Mouse (Mus musculus): ENCODE measurements around the gene Ptrh1. TPM values are rescaled to one million over a fixed set of nuclear protein-coding genes. Genes with fewer than 3 reads are reported as not detected.

Ptrh1 gene
- total and polyA plus RNA-seq, 3 experiments = 2.2 to 4.2 (median 2.4) TPM

- Histone ChIP-seq H3K27me3 (ENCODE audit: control insufficient read depth, insufficient read depth, low read length) (no peaks in the 10 kb centered on the region), H3K4me3 (no peak overlapping the region), H3K9ac (ENCODE audit: low read depth, low read length) (no peak overlapping the region), H3K4me1 (ENCODE audit: control insufficient read depth, insufficient read depth, low read length) (0 out of 2 replicates have a peak, but pooled peaks cover 2% of the 10 kb centered on the region), H3K27ac (no peak overlapping the region), H3K79me2 (replicated peaks; ENCODE audit: control insufficient read depth, insufficient read depth, low read length) (no peaks in the 10 kb centered on the region), H3K36me3 (ENCODE audit: control insufficient read depth, insufficient read depth, low read length) (no peaks in the 10 kb centered on the region)
- intact Hi-C loops (cut with DNase I) = loop anchor here (1.0 kb wide), 1 partner anchor 32 kb away; no protein-coding TSS in a partner anchor
- 65% methylated on average over 11 of the region's 11 CpGs for WGBS
- TF ChIP-seq EP300 (IDR thresholded peaks at IDR 0.05; ENCODE audit: insufficient read depth, low read depth, low read length) (no peak), POLR2A (IDR thresholded peaks at IDR 0.05; ENCODE audit: insufficient read depth, low read depth, low read length) (no peak), CTCF (IDR thresholded peaks at IDR 0.05) (peak; percentile 77)
- DNase-seq = peak; percentile 28 to 55
Observed at GRCm38 (mm10) chr2:32821041-32821802, 45.6 kb downstream of the Ptrh1 start.

GRCm38 (mm10) chr2:32822643-32823042 is 47.1 kb downstream of the Ptrh1 start:
- H3K4me3 ChIP-seq = no peak overlapping the region
- no peaks in the 10 kb centered on the region for H3K27me3 ChIP-seq (ENCODE audit: control insufficient read depth, insufficient read depth, low read length)
- H3K27ac ChIP-seq = no peak overlapping the region
- TF ChIP-seq POLR2A (IDR thresholded peaks at IDR 0.05; ENCODE audit: insufficient read depth, low read depth, low read length) (no peak), CTCF (IDR thresholded peaks at IDR 0.05) (no peak), EP300 (IDR thresholded peaks at IDR 0.05; ENCODE audit: insufficient read depth, low read depth, low read length) (no peak)
- intact Hi-C loops (cut with DNase I) = no loop called here
- 0 out of 2 replicates have a peak, but pooled peaks cover 2% of the 10 kb centered on the region for H3K4me1 ChIP-seq (ENCODE audit: control insufficient read depth, insufficient read depth, low read length)
- no peaks in the 10 kb centered on the region for H3K36me3 ChIP-seq (ENCODE audit: control insufficient read depth, insufficient read depth, low read length)
- H3K9ac ChIP-seq (ENCODE audit: low read depth, low read length) = no peak overlapping the region
- no peaks in the 10 kb centered on the region for H3K79me2 ChIP-seq (replicated peaks; ENCODE audit: control insufficient read depth, insufficient read depth, low read length)
- WGBS = 80% methylated on average over 6 of the region's 6 CpGs
- no peak for DNase-seq

GRCm38 (mm10) chr2:32823153-32823552 is 47.6 kb downstream of the Ptrh1 start:
- intact Hi-C loops (cut with DNase I) = no loop called here
- Histone ChIP-seq H3K36me3 (ENCODE audit: control insufficient read depth, insufficient read depth, low read length) (no peaks in the 10 kb centered on the region), H3K27me3 (ENCODE audit: control insufficient read depth, insufficient read depth, low read length) (no peaks in the 10 kb centered on the region), H3K27ac (no peak overlapping the region), H3K4me3 (no peak overlapping the region), H3K79me2 (replicated peaks; ENCODE audit: control insufficient read depth, insufficient read depth, low read length) (no peaks in the 10 kb centered on the region), H3K9ac (ENCODE audit: low read depth, low read length) (no peak overlapping the region), H3K4me1 (ENCODE audit: control insufficient read depth, insufficient read depth, low read length) (0 out of 2 replicates have a peak, but pooled peaks cover 2% of the 10 kb centered on the region)
- no peak for DNase-seq
- 59% methylated on average over 11 of the region's 11 CpGs for WGBS
- TF ChIP-seq POLR2A (IDR thresholded peaks at IDR 0.05; ENCODE audit: insufficient read depth, low read depth, low read length) (no peak), CTCF (IDR thresholded peaks at IDR 0.05) (no peak), EP300 (IDR thresholded peaks at IDR 0.05; ENCODE audit: insufficient read depth, low read depth, low read length) (no peak)

GRCm38 (mm10) chr2:32823579-32824154 is 48.1 kb downstream of the Ptrh1 start:
- 81% methylated on average over 8 of the region's 8 CpGs for WGBS
- H3K27ac ChIP-seq = no peak overlapping the region
- H3K4me1 ChIP-seq (ENCODE audit: control insufficient read depth, insufficient read depth, low read length) = peaks cover 2% of the 10 kb centered on the region; the same call in 1 of the 2 replicates
- TF ChIP-seq EP300 (IDR thresholded peaks at IDR 0.05; ENCODE audit: insufficient read depth, low read depth, low read length) = no peak
- TF ChIP-seq POLR2A (IDR thresholded peaks at IDR 0.05; ENCODE audit: insufficient read depth, low read depth, low read length) = no peak
- H3K36me3 ChIP-seq (ENCODE audit: control insufficient read depth, insufficient read depth, low read length) = no peaks in the 10 kb centered on the region
- intact Hi-C loops (cut with DNase I) = no loop called here
- no peaks in the 10 kb centered on the region for H3K27me3 ChIP-seq (ENCODE audit: control insufficient read depth, insufficient read depth, low read length)
- H3K79me2 ChIP-seq (replicated peaks; ENCODE audit: control insufficient read depth, insufficient read depth, low read length) = no peaks in the 10 kb centered on the region
- no peak overlapping the region for H3K4me3 ChIP-seq
- no peak for DNase-seq
- H3K9ac ChIP-seq (ENCODE audit: low read depth, low read length) = no peak overlapping the region

GRCm38 (mm10) chr2:32824181-32824580 is 48.6 kb downstream of the Ptrh1 start:
- peaks cover 4% of the 10 kb centered on the region; the same call in 1 of the 2 replicates for H3K4me1 ChIP-seq (ENCODE audit: control insufficient read depth, insufficient read depth, low read length)
- no peak for DNase-seq
- no peak overlapping the region for H3K4me3 ChIP-seq
- no peak overlapping the region for H3K9ac ChIP-seq (ENCODE audit: low read depth, low read length)
- H3K79me2 ChIP-seq (replicated peaks; ENCODE audit: control insufficient read depth, insufficient read depth, low read length) = no peaks in the 10 kb centered on the region
- no peaks in the 10 kb centered on the region for H3K36me3 ChIP-seq (ENCODE audit: control insufficient read depth, insufficient read depth, low read length)
- TF ChIP-seq EP300 (IDR thresholded peaks at IDR 0.05; ENCODE audit: insufficient read depth, low read depth, low read length) = no peak
- no peak for TF ChIP-seq POLR2A (IDR thresholded peaks at IDR 0.05; ENCODE audit: insufficient read depth, low read depth, low read length)
- TF ChIP-seq CTCF (IDR thresholded peaks at IDR 0.05) = no peak
- no peak overlapping the region for H3K27ac ChIP-seq
- WGBS = 65% methylated on average over 8 of the region's 8 CpGs
- no peaks in the 10 kb centered on the region for H3K27me3 ChIP-seq (ENCODE audit: control insufficient read depth, insufficient read depth, low read length)
- intact Hi-C loops (cut with DNase I) = no loop called here

GRCm38 (mm10) chr2:32824778-32825177 is 49.2 kb downstream of the Ptrh1 start:
- intact Hi-C loops (cut with DNase I) = no loop called here

More at GRCm38 (mm10) chr2:32824778-32825177, 49.2 kb downstream of the Ptrh1 start:
- no peak for DNase-seq
- Histone ChIP-seq H3K4me3 (no peak overlapping the region), H3K27ac (no peak overlapping the region), H3K27me3 (ENCODE audit: control insufficient read depth, insufficient read depth, low read length) (no peaks in the 10 kb centered on the region), H3K79me2 (replicated peaks; ENCODE audit: control insufficient read depth, insufficient read depth, low read length) (no peaks in the 10 kb centered on the region), H3K36me3 (ENCODE audit: control insufficient read depth, insufficient read depth, low read length) (no peaks in the 10 kb centered on the region), H3K9ac (ENCODE audit: low read depth, low read length) (no peak overlapping the region), H3K4me1 (ENCODE audit: control insufficient read depth, insufficient read depth, low read length) (peaks cover 4% of the 10 kb centered on the region)
- TF ChIP-seq EP300 (IDR thresholded peaks at IDR 0.05; ENCODE audit: insufficient read depth, low read depth, low read length) (no peak), POLR2A (IDR thresholded peaks at IDR 0.05; ENCODE audit: insufficient read depth, low read depth, low read length) (no peak), CTCF (IDR thresholded peaks at IDR 0.05) (no peak)
- WGBS = 77% methylated on average over 1 of the region's 1 CpGs
